Mouse (Mus musculus) forebrain, embryonic 10.5 days (tissue): ENCODE results near the gene Kif4. TPM values are rescaled to one million over a fixed set of nuclear protein-coding genes. Genes with fewer than 3 reads are reported as not detected.

Experiments
- DNase-seq: peaks from one replicate; pipeline ENCODE4 v3.0.0-alpha.2; 2017; ENCODE audit warnings: low spot score; ENCODE audit errors: extremely low spot score
- H3K27ac ChIP-seq: fragments of 300-500 bp; sonication (generic); 2 replicates; pipeline ENCODE4 v1.5.1; 2016; ENCODE audit warnings: mild to moderate bottlenecking
- H3K27me3 ChIP-seq: fragments of 300-500 bp; sonication (generic); 2 replicates; pipeline ENCODE4 v1.6.1; 2016; ENCODE audit warnings: mild to moderate bottlenecking; ENCODE audit not compliant: poor library complexity, severe bottlenecking
- H3K36me3 ChIP-seq: fragments of 300-500 bp; sonication (generic); replicated peaks from 2 replicates; pipeline ENCODE4 v1.6.1; 2016; ENCODE audit warnings: mild to moderate bottlenecking, moderate library complexity
- H3K4me1 ChIP-seq: fragments of 300-500 bp; sonication (generic); 2 replicates; pipeline ENCODE4 v1.6.1; 2016
- H3K4me3 ChIP-seq: fragments of 300-500 bp; sonication (generic); 2 replicates; pipeline ENCODE4 v1.5.1; 2016; ENCODE audit warnings: mild to moderate bottlenecking, moderate library complexity
- H3K9me3 ChIP-seq: fragments of 300-500 bp; sonication (generic); 2 replicates; pipeline ENCODE4 v1.6.1; 2016; ENCODE audit warnings: mild to moderate bottlenecking, moderate library complexity
- WGBS: fragments of 180-500 bp; shearing (Covaris S2); methylation state at CpG from one replicate; pipeline ENCODE4 v1.1.7; 2016; 5-methylcytosine and 5-hydroxymethylcytosine counted together
- polyA plus RNA-seq: library from polyadenylated mRNA; unstranded; fragments of >200 nt; fragmentation: Nextera tagmentation; extraction: Ambion mirVana; gene quantifications from 2 replicates; pipeline ENCODE4 v1.2.1, GENCODE M21; 2016

The Kif4 gene
- polyA plus RNA-seq, 1 experiment from 2014 or later: 47.2 TPM

DNA sequence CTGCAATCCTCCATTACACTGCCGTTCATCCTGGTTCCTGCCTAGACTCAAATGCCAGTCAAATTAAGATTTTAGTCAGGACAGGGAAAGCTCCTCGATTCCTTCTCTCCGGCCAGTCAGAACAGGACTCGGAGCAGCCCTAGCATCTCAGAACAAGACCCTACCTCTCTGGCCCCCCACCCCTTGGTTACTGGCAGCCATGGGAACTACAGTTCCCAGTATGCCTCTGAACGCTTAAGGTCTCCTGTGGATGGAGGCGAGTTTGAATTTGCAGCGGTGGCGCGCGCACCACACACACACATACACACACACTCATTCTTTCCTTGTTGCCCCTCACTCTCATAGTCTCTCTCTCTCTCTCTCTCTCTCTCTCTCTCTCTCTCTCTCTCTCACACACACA, 113.9 kb downstream of the Kif4 start:
- Histone ChIP-seq H3K27ac (no peak overlapping the region), H3K27me3 (peaks cover 76% of the 10 kb centered on the region), H3K9me3 (0 out of 2 replicates have a peak, but pooled peaks cover 2% of the 10 kb centered on the region), H3K36me3 (no peaks in the 10 kb centered on the region), H3K4me1 (peaks cover 14% of the 10 kb centered on the region), H3K4me3 (peak overlapping the region; percentile 43)
- DNase-seq: no peak
- WGBS: 24% methylated on average over 10 of the region's 10 CpGs

DNA sequence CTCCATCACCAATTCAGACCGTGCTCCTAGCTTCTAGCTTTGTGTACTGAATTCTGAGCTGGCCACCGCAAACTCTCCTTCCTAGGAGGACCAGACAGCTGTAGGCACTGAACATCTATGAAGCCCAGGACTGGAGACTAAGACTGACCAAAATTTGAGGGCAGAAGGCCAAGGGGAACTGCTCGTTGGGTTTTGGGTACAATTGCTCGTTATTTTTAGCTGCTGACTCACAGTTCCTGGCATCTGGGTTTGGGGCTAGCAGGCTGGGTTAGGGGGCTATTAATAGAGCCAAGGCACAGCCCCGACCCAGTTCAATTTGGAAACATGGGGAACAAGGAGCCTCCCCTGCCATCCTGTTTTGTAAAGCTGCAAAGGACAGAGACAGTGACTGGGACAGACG, 115.2 kb downstream of the Kif4 start:
- Histone ChIP-seq H3K27ac (no peak overlapping the region), H3K4me3 (no peak overlapping the region), H3K4me1 (peaks cover 14% of the 10 kb centered on the region), H3K27me3 (peaks cover 68% of the 10 kb centered on the region), H3K9me3 (0 out of 2 replicates have a peak, but pooled peaks cover 2% of the 10 kb centered on the region), H3K36me3 (no peaks in the 10 kb centered on the region)
- no peak for DNase-seq
- 68% methylated on average over 6 of the region's 6 CpGs for WGBS

DNA sequence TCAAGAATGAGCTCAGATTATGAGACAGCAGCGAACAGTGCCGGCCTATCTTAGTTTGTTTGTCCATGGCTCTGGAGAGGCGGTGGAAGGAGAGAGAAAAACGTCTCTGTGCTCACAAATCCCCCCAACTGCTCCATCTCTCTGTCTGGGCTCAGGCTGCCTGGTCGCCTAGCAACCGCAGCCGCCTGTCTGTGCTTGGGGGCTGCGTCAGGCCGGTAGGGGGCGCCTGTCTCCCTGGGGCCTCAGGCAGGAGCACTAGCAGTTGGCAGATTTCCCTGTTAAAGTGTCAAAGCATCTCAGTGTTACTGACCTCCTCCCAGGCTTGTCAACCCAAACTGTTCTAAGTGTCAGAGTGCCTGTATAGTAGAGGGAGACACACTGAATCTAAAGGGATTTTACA, 116.4 kb downstream of the Kif4 start:
- peaks cover 14% of the 10 kb centered on the region for H3K4me1 ChIP-seq
- WGBS: 6% methylated on average over 10 of the region's 10 CpGs
- H3K4me3 ChIP-seq: no peak overlapping the region
- peak; percentile 56 for DNase-seq
- H3K9me3 ChIP-seq: 0 out of 2 replicates have a peak, but pooled peaks cover 2% of the 10 kb centered on the region
- H3K27ac ChIP-seq: no peak overlapping the region
- H3K27me3 ChIP-seq: peaks cover 57% of the 10 kb centered on the region
- H3K36me3 ChIP-seq: no peaks in the 10 kb centered on the region

DNA sequence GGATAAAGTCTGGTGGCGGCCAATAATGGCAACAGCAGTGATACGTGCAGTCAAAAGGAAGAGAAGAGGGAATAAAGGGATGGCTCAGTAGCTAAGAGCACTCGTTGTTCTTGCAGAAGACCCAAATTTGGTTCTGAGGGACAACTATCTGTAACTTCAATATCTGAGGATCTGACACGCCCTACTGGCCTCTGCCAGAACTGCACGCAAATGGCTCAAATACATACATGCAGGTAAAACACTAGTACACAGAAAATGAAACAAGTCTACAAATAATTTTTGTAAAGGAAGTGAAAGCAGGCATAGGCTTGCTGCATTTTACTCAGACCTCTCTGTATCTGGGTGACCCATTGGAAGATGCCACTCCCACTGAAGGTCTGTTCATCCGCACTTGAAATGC, 140.3 kb downstream of the Kif4 start:
- no peaks in the 10 kb centered on the region for H3K9me3 ChIP-seq
- 80% methylated on average over 6 of the region's 6 CpGs for WGBS
- H3K36me3 ChIP-seq: no peaks in the 10 kb centered on the region
- H3K4me3 ChIP-seq: no peak overlapping the region
- peaks cover 48% of the 10 kb centered on the region for H3K27me3 ChIP-seq
- peaks cover 11% of the 10 kb centered on the region for H3K4me1 ChIP-seq
- H3K27ac ChIP-seq: no peak overlapping the region
- no peak for DNase-seq

DNA sequence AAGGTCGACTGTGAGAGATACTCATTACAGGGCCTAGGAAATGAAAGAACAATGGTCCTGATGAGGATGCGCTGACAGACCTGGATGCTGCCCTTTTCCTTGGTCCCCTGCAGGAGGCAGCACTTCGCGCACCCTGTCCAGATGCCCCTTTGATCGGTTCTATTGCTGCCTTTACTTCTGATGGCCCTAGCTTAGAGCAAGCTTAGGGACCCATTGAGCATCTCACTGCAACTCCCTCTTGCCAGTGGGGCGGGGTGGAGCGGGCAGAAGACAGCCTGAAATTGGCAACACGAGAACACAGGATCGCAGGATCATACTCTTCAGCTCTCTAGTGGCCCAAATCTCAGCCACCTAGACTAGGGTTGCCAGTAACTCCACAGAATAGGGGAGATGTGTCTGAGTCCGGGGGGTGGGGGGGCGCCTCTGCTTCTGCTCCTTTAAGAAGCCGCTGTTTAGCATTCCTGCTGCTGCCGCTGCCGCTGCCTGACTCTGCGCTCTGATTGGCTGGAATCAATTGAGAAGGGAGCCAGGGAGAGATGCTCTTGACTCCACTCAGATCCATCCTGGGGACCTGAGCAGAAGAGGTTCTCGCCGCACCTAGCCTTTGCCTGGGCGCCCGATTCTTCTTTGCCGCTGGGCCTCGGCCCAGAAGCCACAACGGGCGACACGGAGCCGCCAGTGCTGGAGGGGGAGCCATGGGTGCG, 141.8 kb downstream of the Kif4 start, which contains the start of gene Dlg3:
Dlg3 (plus strand) TSS at position 542 of the 704 bp plus-strand sequence.
- Histone ChIP-seq H3K4me3 (peak within 1 kb of the TSS; percentile 65), H3K4me1 (peaks cover 11% of the 10 kb centered on the region), H3K36me3 (no peaks in the 10 kb centered on the region), H3K27ac (peak within 1 kb of the TSS; percentile 65), H3K9me3 (no peaks in the 10 kb centered on the region), H3K27me3 (peaks cover 59% of the 10 kb centered on the region)
- WGBS: 17% methylated on average over 26 of the region's 26 CpGs
- peak; percentile 55 for DNase-seq

DNA sequence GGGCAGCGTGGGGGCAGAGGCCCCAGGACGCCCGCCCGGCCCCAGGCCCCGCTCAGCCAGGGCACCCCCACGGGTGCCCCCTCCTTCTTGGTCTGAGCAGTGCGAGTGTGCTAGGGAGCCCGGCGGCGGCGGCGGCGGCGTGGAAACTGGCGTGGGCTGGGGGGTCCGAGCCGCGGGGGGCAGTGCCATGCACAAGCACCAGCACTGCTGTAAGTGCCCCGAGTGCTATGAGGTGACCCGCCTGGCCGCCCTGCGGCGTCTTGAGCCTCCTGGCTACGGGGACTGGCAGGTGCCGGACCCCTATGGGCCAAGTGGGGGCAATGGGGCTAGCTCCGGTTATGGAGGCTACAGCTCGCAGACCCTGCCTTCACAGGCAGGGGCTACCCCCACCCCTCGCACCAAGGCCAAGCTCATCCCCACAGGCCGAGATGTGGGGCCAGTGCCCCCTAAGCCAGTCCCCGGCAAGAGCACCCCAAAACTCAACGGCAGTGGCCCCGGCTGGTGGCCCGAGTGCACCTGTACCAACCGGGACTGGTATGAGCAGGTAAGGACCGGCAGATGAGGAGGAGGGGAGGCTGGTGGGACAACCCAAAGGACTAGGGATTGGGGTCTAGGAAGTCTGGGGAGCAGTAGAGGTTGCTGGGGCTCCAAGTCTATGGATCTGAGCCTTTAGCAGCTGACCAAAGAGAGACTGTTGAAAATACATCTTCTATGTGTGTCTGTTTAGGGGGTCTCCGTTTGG, 142.5 kb downstream of the Kif4 start:
- Histone ChIP-seq H3K27me3 (peaks cover 61% of the 10 kb centered on the region), H3K4me3 (peak overlapping the region; percentile 65), H3K4me1 (peaks cover 11% of the 10 kb centered on the region), H3K27ac (peak overlapping the region; percentile 65), H3K9me3 (no peaks in the 10 kb centered on the region), H3K36me3 (no peaks in the 10 kb centered on the region)
- 20% methylated on average over 35 of the region's 36 CpGs for WGBS
- DNase-seq: no peak

DNA sequence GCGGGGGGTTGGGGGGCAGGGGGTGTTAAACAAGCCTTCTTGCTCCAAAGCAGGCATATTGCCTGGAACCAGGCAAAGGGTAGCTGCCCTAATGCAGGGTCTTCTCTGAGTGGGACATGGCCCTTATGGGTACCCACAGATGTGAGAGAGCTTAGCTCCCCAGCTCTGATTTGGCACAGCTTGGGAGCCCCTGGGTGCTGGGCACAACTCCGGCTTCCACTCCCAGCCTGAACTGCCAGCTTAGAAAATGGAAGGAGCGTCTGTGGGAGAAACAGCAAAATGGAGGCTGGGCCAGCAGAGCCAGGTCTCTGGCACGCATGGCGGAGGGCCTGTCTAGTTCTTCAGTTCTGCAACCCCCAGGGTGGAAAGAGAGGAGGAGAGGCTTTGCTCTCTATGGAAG, 143.7 kb downstream of the Kif4 start:
- peaks cover 11% of the 10 kb centered on the region for H3K4me1 ChIP-seq
- DNase-seq: no peak
- H3K9me3 ChIP-seq: no peaks in the 10 kb centered on the region
- H3K27me3 ChIP-seq: peaks cover 72% of the 10 kb centered on the region
- 88% methylated on average over 5 of the region's 5 CpGs for WGBS
- no peak overlapping the region for H3K27ac ChIP-seq
- no peak overlapping the region for H3K4me3 ChIP-seq
- no peaks in the 10 kb centered on the region for H3K36me3 ChIP-seq

DNA sequence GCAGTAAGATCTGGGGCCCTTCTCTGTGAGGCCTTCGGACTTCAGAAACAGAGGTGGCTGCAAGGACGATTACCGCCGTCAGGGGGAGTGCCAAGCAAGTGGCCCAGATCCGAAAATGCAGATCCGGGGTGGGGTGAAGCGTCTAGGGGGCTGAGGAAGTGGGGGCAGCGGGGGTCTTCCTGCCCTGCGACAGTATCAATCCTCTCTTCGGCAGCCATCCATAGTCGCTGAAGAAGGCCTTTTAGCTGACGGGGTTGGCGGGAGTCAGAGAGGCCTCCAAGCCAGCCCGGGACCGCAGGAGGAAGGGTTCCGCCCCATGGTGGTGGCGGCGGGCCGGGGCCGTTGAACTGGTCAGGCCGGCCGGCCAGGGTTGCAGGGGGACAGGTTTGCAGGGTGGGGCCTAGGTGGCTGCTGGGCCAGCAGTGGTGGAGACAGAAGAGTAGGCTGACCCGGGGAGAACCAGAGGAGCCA, 148.8 kb downstream of the Kif4 start:
- Histone ChIP-seq H3K4me1 (peaks cover 14% of the 10 kb centered on the region), H3K9me3 (no peaks in the 10 kb centered on the region), H3K4me3 (peak overlapping the region; percentile 54), H3K36me3 (no peaks in the 10 kb centered on the region), H3K27me3 (peaks cover 66% of the 10 kb centered on the region), H3K27ac (peak overlapping the region; percentile 78)
- peak; percentile 57 for DNase-seq
- 19% methylated on average over 23 of the region's 23 CpGs for WGBS

DNA sequence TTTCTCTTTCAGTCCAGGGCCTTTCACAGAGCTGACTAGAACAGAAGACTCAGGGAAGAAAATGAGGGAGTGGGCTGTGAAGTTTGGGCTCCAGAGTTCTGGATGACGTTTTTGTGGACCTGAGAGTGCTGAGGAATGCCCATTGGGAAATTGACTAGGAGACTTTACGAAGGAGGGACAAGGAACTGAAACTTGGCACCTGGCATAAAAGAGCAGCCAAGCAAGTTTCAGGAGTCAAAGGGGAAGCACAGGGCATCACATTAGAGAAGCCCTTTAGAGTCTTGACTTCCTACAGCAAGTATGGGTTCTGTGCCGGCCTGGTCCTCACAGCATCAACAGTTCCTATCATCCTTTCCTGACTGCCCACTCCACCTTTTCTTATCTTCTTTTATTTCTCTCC, 149.9 kb downstream of the Kif4 start:
- 90% methylated on average over 3 of the region's 3 CpGs for WGBS
- H3K27ac ChIP-seq: no peak overlapping the region
- no peaks in the 10 kb centered on the region for H3K9me3 ChIP-seq
- peaks cover 61% of the 10 kb centered on the region for H3K27me3 ChIP-seq
- no peak overlapping the region for H3K4me3 ChIP-seq
- DNase-seq: no peak
- H3K4me1 ChIP-seq: peaks cover 25% of the 10 kb centered on the region
- no peaks in the 10 kb centered on the region for H3K36me3 ChIP-seq

DNA sequence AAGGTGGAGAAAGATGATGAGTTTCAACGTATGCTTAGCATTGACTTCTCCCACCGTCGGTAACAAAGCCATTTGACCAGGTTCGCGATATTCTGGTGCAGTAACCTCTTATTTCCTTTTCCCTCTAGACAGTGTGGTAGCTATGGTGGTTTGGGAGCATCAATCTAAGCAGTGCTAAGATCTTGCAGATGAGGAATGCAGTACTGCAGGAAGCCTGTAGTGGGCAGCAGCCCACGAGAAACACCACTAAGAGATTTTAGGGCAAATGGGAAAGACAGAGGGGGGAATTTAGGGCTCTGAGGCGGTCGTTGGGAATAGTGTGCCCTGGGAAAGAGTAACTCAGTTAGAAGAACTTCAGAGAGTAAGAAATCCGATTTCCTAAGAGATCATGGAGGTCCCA, 151.0 kb downstream of the Kif4 start:
- H3K27me3 ChIP-seq: peaks cover 57% of the 10 kb centered on the region
- H3K4me3 ChIP-seq: peak overlapping the region; percentile 68
- H3K27ac ChIP-seq: peak overlapping the region; percentile 96
- H3K4me1 ChIP-seq: peaks cover 35% of the 10 kb centered on the region
- no peaks in the 10 kb centered on the region; the same call in 1 of the 2 replicates for H3K36me3 ChIP-seq
- peak; percentile 57 for DNase-seq
- 12% methylated on average over 9 of the region's 9 CpGs for WGBS
- H3K9me3 ChIP-seq: no peaks in the 10 kb centered on the region

Other genes starting within 250 kb of the Kif4 start
- not detected in 2 replicates for gene Otud6a, start 196.7 kb upstream of the Kif4 start, polyA plus RNA-seq
- gene Awat2, start 183.0 kb upstream of the Kif4 start, polyA plus RNA-seq: 0.76 and 0.80 TPM in 2 replicates
- 38.4 and 38.5 TPM in 2 replicates for gene Igbp1, start 131.4 kb upstream of the Kif4 start, polyA plus RNA-seq
- not detected in 2 replicates for gene Dgat2l6, start 100.9 kb upstream of the Kif4 start, polyA plus RNA-seq
- not detected in 2 replicates for gene Awat1, start 53.5 kb upstream of the Kif4 start, polyA plus RNA-seq
- not detected in 2 replicates for gene P2ry4, start 30.9 kb upstream of the Kif4 start, polyA plus RNA-seq
- not detected in 2 replicates for gene Arr3, start 20.2 kb upstream of the Kif4 start, polyA plus RNA-seq
- gene Pdzd11, start 831 bp downstream of the Kif4 start, polyA plus RNA-seq: 132 and 133 TPM in 2 replicates
- gene Gdpd2, start 104.1 kb downstream of the Kif4 start, polyA plus RNA-seq: 3.6 and 3.8 TPM in 2 replicates
- gene Dlg3, start 142.0 kb downstream of the Kif4 start, polyA plus RNA-seq: 15.6 and 16.8 TPM in 2 replicates